Mouse (Mus musculus) urinary bladder, adult 2 months (tissue): ENCODE measurements around the gene Rabl2. TPM values are rescaled to one million over a fixed set of nuclear protein-coding genes. Genes with fewer than 3 reads are reported as not detected.
A peak's percentile ranks its signal among the peaks of the same experiment; 100 is the strongest.

ENCODE experiments used
- DNase-seq: peaks from one replicate; pipeline ENCODE4 v3.0.0; 2022; ENCODE audit warnings: low spot score
- polyA plus RNA-seq: library from polyadenylated mRNA; depleted of rRNA; stranded (reverse); fragments of >200 nt; gene quantifications from 2 replicates; pipeline ENCODE4 v1.2.3, GENCODE M21; 2012; rRNA removed

The Rabl2 gene
- polyA plus RNA-seq, result 22.2 and 26.8 TPM in 2 replicates

DNA sequence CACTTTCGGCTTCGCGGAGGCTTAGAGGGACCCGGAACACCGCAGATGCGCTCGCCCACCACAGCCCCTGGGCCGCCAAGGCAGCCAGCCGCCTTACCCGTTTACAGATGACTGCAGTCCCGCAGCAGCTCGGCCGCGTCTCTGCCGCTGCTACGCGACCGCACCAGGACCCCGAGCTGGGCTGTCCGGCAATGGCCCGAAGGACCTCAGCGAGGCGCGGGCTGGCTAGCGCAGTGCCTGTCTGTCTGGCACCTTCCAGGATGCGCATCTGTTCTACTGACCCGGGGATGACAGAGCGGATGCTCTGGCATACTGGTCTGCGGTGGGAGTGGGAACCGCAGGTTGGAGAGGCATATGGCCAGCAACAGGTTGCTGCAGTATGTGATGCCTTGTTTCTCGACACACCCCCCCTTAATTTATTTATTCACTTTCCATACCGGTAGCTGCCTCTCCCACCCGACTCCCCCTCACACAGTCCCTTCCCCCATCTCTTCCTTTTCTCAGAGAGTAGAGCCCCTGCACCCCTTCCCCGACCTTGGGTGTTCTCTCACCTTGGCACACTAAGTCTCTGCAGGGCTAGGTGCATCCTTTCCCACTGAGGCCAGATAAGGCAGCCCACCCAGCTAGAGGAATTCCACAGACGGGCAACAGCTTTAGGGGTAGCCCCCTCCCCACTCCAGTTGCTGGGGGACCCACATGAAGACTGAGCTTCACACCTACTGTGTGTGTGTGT, at the start of gene Rabl2:
TSS of gene Rabl2 (minus strand) at position 201 of the 733 bp plus-strand sequence.
- peak; percentile 66 for DNase-seq

DNA sequence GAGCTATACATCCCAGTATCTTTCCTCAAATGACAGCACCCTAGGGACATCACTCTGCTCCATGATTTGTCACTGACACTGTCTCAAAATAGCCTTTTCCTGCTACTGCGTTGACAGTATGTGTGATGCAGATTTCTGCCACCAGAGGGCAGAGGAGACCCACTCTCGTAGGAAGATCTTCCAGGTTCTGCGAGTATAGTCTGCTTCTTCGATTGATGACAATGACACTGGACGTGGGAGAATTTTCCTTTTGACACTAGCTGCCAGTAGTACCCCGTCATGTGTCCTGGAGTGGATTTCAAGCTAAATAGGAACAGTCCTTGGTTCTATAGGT, 31.9 kb upstream of the Rabl2 start:
- no peak for DNase-seq

DNA sequence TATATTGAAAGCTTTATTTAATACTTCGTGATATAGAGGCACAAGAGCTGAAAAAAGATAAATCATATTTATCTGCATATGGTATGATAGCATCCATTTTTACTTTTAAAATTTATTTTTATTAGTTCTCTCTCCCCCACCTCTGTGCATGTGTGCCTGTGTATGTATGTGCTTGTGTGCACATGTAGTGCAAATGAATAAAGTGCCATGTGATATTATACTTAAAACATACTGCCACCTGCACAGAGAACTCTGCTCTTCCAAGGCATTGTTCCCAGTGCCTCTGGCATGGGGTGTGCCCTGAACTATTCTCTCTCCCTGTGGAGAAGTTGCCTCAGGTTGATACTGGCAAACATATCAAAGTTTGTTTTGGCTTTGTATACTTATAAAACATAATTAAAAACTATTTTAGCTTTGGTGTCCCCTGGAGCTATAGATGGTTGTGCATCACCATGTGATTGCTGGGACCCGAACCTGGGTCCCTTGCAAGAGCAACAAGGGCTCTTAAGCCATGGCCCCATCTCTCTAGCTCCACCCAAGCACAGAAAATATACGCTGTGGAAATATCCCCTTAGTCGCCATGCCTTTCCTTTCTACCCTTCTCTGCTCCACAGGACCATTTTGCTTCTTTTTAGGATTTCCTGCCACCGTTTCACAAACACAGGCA, 31.4 kb upstream of the Rabl2 start:
- no peak for DNase-seq

DNA sequence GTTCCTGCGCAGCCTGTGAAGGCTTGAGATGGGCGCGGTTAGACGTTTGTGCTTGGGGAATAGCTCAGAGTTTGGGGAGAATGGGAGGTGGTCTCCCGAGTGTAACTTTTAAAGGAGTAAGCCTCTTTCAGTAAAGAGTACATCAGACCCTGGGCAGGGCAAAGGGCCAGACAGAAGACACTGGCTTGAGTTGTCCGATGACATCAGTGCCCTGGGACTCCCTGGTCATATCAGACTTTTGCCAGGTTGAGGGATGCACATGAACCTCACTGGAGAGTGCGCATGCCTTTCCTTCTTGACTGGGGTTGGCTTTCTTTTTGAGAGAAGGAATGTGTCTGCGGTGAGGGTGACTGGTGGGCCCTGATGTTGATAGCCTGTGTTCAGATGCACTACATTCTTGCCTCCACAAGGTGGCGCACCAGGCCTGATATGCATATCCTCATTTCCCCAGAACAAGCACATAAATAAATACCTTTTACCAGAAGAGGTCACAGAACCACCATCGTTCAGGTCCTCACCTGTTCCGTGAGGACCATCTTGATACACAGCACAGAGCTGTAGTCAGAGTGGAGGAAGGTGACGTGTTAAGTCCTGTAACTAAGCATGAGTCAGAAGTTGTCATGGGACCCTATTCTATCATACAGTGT, 30.7 kb upstream of the Rabl2 start:
- DNase-seq, result no peak

DNA sequence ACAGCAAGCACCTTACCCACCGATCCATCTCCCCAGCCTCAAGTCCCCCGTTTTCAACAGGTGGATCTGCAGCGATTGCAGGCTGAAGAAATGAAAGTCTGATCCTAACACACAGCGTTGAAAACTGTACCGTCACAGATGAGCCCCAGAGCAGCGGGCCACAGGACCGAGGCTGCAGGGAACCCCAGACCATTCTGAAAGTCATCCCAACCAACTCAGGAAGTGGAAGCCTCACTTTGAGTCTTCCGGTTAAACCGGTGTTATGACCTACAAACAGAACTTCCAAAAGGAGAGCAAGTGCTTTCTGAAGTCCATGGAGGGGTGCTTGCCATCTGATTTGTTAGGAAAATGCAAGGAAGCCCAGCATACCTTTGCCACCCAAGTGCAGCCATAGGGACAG, 16.2 kb upstream of the Rabl2 start:
- DNase-seq, result no peak

DNA sequence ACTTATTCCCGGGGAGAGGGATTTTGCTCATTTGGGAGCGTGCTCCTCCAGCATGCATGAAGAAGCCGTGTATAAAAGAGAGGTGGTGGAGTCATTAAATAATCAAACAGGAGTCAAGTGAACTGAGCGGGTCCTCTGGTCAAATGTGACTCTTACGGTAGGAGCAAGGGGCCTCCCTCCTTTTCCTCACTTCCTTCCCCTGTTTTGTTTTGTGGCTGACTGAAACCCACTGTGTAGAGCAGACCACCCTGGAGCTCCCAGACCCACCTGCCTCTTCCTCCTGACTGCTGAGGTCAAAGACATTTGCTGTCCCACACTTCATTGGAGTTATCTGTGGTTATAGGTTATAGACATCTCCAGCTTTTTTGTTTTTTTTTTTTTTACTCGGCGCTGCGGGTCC, 15.8 kb upstream of the Rabl2 start:
- no peak for DNase-seq

DNA sequence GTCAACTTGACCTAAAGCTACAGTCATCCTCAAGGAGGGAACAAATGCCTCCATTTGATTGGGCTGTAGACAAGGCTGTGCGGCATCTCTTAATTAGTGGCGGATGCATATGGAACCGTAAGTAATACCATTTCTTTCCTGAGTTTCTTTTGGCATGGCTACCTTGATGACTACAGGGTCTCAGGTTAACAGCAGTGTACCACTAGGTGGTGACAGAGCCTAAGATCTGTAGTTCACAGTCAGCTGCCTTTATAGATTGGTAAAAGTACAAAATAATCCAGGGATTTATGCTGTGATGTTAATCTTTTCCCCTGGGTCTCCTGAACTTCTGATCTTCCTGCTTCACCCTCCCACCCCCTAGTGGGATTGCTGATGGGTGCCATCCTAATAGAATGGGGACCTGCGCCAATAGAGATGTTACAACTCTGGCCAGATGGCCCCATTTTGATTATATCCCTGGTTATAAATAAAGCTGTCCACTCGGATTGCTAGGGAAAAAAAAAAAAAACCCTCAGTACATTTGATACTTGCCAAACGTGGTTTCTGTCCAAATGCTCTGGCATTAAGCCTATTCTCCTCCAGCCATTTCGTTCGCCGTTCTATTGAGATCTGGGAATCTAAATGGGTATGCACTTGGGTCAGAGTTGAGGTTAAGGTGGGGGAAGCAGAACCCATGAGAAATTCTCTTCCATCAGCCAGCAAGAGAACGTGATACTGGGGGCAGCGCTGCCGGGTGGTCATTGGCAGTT, 14.3 kb upstream of the Rabl2 start:
- DNase-seq, result no peak

DNA sequence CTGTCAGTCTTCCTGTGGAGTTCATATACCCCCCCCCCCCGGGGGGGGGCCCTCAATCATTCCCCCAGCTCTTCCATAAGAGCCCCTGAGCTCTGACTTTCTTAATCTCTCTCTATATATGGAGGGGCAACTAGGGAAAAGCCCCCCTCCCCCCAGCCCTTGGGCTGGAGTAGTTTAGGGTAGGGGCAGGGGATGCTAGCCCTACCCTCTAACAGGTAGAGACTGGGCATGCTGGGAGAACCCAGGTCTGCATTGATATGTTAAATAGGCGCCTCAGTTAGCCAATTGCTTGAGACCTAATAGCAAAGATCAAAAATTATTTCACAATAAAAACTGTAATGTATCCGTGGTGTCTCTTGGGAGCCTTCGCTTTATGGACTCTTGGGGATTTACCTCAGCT, 825 bp upstream of the Rabl2 start:
- no peak for DNase-seq

DNA sequence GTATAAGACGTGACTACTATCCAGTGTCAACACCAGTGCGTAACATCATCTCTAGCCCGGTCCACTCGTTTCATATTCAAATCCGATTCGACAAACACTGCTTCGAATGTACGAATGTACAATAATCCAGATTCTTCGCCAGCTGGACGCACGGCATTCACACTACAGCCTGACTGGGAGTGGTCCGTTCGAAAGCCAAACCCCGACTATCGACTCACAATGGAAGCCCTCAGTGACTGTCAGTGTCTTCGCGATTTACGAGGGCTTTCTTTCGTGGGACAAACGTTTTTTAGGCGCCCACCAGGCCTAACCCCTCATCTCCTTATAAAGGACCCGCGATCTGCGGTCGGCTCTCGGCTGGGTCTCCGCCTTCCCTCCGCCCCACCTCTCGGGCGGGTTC, 406 bp downstream of the Rabl2 start:
- DNase-seq, result no peak

DNA sequence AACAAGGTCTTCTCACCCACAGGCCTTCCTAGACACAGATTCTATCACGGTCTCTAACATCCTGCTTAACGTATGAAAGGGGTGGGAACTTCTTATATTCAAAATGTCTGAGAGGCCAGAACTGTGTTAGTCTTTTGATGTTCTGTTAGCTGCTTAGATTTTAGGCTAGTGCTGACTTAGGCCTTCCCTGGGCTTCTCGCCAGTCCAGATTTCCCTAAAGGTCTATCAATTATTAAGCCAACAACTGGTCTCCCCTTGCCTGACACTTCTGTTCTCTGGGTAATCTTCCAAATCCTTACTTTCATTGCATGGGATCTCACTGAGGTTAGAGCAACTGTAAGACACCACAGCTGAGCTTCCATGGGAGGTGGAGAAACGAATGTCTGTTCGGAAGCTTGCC, 2.6 kb downstream of the Rabl2 start:
- no peak for DNase-seq

DNA sequence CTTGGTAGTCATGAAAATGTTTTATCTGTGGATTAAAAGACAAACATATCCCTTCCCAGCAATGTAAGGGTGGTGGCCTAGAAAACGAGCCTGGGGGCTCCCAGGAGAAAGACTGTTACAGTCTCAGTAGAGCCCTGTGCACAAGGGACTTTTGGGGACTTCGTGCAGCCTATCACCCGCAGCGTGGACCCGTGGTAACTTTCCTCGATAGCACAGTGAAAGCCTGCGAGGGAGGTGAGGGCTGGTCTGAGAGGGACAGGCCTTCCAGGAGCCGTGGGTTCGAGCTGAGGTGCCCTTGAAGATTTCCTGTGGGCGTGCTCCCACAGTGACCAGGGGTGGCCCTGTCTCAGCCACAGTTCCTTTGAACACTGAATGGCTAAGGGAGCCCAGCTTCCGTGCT, 6.1 kb downstream of the Rabl2 start:
- DNase-seq, result no peak

DNA sequence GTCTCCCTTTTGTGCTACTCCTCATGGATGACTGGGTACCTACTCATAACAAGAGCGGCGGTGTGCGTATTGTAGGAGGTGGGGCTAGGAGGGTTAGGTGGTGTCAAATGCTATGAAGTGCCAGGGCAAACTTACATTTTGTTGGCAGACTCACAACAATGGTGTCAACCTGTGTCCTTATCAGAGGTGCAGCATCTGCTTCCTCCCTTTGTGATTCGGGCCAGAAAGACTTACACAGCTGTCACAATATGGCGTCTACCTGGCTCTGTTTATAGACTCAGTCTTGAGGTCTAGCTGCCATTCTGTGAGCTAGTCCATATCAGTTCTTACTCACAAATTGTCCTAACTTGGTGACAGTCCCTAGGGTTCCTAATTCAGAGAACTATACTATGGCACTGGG, 6.6 kb downstream of the Rabl2 start:
- DNase-seq, result no peak

DNA sequence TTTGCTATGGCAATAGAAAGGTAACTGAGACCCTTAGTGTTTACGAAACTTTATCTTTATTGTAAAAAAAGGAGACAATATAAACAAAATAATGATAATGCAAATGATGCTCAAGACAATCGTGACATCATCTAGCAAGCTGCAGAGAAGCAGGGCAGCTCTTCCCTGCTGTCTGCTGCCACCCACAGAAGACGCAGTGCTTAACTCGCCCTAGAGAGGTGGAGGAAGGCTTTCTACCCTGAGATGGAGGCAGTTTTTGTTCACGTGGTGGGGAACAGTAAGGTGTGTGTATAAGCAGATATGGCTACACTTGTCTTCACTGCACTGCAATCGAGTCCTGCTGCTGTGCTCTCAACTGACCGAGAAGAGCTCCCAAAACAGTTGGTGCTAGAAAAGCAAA, 9.2 kb downstream of the Rabl2 start:
- DNase-seq, result no peak

DNA sequence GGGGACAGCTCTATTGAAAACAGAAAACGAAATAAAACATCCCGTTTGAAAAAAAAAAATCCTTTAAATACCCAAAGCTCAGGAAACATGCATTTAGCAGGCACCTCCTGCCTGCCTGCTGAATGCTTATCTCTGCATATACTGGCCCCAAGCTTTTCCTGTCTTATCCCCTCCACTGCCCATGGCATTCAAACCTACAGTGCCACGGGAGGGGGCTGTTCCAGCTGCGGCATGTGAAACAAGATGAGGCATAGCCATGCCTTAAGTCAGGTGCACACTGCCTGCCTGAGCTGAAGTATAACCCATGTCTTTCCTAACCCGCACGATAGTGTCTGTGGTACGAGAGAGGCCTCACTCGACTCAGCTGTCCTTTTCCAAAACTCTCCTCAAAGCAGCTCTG, 19.6 kb downstream of the Rabl2 start:
- no peak for DNase-seq

DNA sequence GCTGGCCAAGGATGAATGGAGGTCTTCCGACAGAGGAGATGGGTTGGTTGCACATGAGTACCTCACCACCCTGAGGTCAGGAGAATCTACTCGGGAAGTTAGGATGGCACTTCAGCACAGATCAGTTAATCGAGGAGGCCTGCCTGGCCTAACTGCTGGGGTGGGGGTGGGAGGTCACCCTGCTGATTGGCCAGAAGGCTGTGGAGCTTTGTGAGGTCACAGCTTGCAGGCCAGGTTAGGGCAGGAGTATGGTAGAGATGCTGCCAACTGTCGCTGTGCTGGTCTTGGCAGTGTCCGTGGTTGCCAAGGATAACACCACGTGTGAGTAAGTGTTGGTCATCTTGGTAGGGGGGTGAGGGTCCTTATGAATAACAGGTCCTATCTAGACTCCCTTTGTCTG, 23.6 kb downstream of the Rabl2 start, which contains the start of gene Acr:
TSS of gene Acr (plus strand) at position 213 of the 400 bp plus-strand sequence.
- DNase-seq, result no peak

DNA sequence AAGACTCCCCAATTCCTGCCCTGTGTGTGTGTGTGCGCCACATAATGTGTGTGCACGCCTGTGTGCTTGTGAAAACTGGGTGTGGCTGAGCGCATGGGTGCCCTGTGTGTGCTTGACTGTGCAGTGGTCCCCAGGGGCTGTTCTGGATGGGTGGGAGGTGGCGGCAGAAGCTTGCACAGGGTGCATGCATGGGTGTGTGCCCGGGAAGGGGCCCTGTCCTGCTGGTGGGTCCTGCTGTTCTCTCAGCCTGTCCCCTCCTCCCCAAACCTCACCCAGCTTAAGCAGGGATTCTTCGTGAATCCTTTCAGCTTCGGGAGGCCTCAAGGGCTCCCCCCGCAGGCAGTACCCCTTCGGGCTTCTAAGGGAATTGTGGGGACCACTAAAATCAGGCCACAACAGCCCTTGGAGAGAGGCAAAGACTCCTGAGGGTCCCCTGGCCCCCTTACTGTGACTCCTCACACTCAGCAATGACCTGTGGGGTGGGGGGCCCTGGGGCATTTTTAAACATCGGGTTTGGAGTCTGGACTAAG, 32.5 kb downstream of the Rabl2 start:
- DNase-seq, result no peak

DNA sequence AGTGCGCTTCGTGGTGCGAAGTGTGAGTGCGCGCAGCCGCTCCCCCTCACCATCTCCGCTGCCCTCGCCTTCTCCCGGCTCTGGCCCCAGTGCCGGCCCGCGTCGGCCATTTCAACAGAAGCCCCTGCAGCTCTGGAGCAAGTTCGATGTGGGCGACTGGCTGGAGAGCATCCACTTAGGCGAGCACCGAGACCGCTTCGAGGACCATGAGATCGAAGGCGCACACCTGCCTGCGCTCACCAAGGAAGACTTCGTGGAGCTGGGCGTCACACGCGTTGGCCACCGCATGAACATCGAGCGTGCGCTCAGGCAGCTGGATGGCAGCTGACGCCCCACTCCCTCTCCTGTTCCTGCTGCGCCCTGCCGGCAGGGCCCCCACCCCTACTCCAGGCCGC, 33.7 kb downstream of the Rabl2 start:
- DNase-seq, result no peak

DNA sequence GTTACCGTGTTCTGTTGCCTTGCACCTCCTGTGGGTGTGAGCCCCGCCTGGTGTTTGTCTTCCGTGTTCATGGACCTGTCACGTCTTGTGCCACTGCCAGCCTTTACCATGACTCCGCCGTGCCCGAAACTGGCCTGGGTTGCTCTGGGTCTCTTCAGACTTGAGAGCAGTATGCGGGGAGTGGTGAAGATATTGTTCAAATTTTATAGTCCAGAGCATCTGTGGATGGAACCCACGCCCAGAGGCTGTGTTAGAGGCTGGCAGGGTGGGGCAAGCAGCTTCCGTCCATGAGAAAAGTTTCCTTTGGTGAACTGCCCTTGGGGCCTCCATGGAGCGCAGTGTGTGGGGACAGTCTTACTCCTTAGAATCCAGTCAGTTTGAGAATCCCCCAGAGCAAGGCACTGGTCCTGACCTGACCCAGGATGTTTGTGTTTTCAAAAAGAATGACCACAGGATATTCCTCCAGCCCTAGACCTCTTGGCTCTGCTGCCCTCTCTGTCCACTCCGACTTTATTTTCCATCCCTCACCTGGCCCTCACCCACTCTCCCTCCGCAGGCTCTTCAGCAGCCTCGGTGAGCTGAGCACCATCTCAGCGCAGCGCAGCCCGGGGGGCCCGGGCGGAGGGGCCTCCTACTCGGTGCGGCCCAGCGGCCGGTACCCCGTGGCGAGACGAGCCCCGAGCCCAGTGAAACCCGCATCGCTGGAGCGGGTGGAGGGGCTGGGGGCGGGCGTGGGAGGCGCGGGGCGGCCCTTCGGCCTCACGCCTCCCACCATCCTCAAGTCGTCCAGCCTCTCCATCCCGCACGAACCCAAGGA, 34.3 kb downstream of the Rabl2 start:
- DNase-seq, result peak; percentile 47

DNA sequence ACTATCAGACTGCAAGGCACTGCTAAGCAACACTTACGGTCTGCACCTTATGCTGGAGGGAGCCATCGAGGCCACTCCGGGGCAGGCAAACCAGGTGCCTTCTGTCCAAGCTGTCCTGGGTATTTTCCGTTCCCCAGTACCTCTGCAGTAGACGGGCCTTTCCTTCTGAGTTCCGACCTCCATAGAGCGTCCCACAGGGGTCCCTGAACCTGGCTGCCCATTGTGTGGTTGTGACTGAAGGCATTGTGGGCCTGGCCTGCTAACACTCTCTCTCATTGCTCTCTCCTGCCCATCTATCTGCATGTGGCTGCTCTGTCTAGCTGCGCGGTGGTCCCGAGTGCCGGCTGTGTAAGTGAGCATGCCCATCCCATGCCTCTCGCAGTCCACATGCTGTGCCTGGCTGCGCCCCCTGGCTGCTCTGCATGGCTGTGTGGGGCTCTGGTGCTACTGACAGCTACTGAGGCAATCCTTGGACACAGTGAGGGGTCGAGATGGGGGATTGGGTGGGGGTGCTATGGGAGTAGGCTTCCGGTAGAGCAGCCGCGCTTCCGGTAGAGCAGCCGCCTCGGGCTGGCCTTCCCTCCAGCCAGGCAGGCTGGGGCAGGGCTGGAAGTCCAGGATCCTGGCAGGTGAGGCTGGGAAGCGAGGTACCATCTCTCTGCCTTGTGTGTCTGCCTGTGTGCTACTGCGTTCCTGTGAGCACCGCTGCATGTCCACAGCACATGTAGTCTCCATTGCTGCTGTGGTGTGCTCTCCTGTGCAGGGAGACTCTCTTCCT, 35.1 kb downstream of the Rabl2 start:
- no peak for DNase-seq

DNA sequence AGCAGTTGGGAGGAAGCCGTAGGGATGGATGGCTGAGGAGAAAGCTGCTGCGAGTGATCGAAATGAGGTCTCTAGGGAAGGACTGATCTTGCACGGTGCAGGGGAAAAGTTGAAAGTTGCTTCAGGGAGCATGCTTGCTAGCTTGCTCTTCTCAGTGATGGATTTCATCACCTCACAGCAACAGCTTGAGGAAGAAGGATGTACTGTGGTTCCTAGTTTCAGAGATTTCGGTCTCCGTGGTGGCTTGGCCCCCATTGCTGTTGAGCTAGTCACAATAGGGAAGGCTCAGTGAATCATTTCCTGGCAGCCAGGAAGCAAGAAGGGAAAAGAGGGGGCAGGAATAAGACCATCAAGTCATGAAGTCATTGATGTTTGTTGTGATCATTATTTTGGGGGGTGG, 36.1 kb downstream of the Rabl2 start:
- DNase-seq, result no peak

DNA sequence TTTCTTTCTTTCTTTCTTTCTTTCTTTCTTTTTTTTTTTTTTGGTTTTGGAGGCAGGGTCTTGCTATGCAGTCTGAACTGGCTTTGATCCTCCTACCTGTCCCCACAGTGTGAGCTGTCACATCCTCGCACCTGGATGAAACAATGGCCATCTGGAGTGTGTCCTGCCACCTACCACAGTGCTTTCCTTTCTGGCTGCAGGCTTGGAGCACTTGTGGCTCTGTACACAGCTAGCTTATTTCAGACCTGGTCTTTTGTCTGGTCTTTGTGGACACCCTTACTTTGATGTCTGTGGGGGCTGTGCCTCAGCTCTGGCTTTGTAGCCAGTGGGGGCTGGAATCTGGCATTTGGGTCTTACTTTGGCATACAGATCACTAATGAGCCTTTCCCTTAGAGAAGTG, 40.0 kb downstream of the Rabl2 start:
- DNase-seq, result no peak
